Mouse (Mus musculus) CH12.LX (cell line): ENCODE measurements around the gene Cask. TPM values are rescaled to one million over a fixed set of nuclear protein-coding genes. Genes with fewer than 3 reads are reported as not detected.
A peak's percentile ranks its signal among the peaks of the same experiment; 100 is the strongest.

Experiments
- DNase-seq: peaks from one replicate; pipeline ENCODE4 v3.0.0-alpha.2; 2013; ENCODE audit errors: extremely low read depth
- H3K27ac ChIP-seq: 2 replicates; pipeline ENCODE4 v1.5.1; 2012; ENCODE audit warnings: low read depth, mild to moderate bottlenecking, control low read depth, moderate library complexity; ENCODE audit not compliant: insufficient read depth
- H3K27me3 ChIP-seq: replicated peaks from 2 replicates; pipeline ENCODE3; 2012; ENCODE audit warnings: inconsistent platforms
- H3K36me3 ChIP-seq, 2 experiments: replicated peaks in 1 of 2; 2 replicates each; pipeline versions ENCODE3 to v1.6.1; 2012; ENCODE audit warnings: inconsistent platforms in 1 of 2, low read length in 1 of 2, mild to moderate bottlenecking in 1 of 2, mixed read lengths in 1 of 2, moderate library complexity in 1 of 2; ENCODE audit not compliant: control insufficient read depth in 1 of 2, insufficient read depth in 1 of 2
- H3K4me1 ChIP-seq, 2 experiments: 2 replicates each; pipeline ENCODE4 v1.6.1; 2012; ENCODE audit warnings: inconsistent platforms in 1 of 2, moderate library complexity in 1 of 2; ENCODE audit not compliant: insufficient read depth in 2 of 2, control insufficient read depth in 1 of 2
- H3K4me2 ChIP-seq: 2 replicates; pipeline ENCODE4 v1.6.1; 2012; ENCODE audit warnings: low read depth, mild to moderate bottlenecking, control low read depth; ENCODE audit not compliant: poor library complexity, insufficient read depth, severe bottlenecking
- H3K4me3 ChIP-seq, 3 experiments: fragments of 150-350 bp in 1 of 3; sonication (generic) in 1 of 3; replicated peaks in 1 of 3; 2 replicates each; pipeline versions ENCODE3 to v1.5.1; 2011 to 2012; ENCODE audit warnings: low read depth in 2 of 3, low read length in 2 of 3, mild to moderate bottlenecking in 2 of 3, moderate library complexity in 2 of 3, control low read depth in 1 of 3, improper control_type of control experiment in 1 of 3, inconsistent platforms in 1 of 3, mixed read lengths in 1 of 3; ENCODE audit not compliant: poor library complexity in 1 of 3
- H3K79me2 ChIP-seq: replicated peaks from 2 replicates; pipeline ENCODE4 v1.6.1; 2012; ENCODE audit warnings: mild to moderate bottlenecking, moderate library complexity; ENCODE audit not compliant: control insufficient read depth, poor library complexity, insufficient read depth, severe bottlenecking; ENCODE audit errors: extremely low read depth
- H3K9ac ChIP-seq: 2 replicates; pipeline ENCODE4 v1.6.1; 2012; ENCODE audit warnings: low read depth, mild to moderate bottlenecking, control low read depth, moderate library complexity; ENCODE audit not compliant: insufficient read depth
- H3K9me3 ChIP-seq: replicated peaks from 2 replicates; pipeline ENCODE3; 2012; ENCODE audit warnings: low read length, inconsistent platforms, mixed read lengths
- BHLHE40 ChIP-seq: IDR thresholded peaks from 2 replicates; pipeline ENCODE4 v1.6.1; 2011; ENCODE audit warnings: mild to moderate bottlenecking, low read depth, low read length, improper control_type of control experiment
- CHD1 ChIP-seq: IDR thresholded peaks from 2 replicates; pipeline ENCODE4 v1.6.1; 2012; ENCODE audit warnings: low read depth, low read length, improper control_type of control experiment, inconsistent platforms
- E2F4 ChIP-seq: IDR thresholded peaks from 2 replicates; pipeline ENCODE4 v1.6.1; 2011; ENCODE audit warnings: low read depth, low read length, improper control_type of control experiment; ENCODE audit not compliant: insufficient replicate concordance
- ELF1 ChIP-seq: IDR thresholded peaks from 2 replicates; pipeline ENCODE4 v1.6.1; 2014; ENCODE audit warnings: low read depth, mild to moderate bottlenecking, inconsistent platforms, low read length, improper control_type of control experiment
- EP300 ChIP-seq: IDR thresholded peaks from 2 replicates; pipeline ENCODE4 v1.6.1; 2011; ENCODE audit warnings: low read length, improper control_type of control experiment
- ETS1 ChIP-seq: conservative IDR thresholded peaks from 2 replicates; pipeline ENCODE4 v1.6.1; 2012; ENCODE audit warnings: low read depth, mild to moderate bottlenecking, inconsistent platforms, low read length, improper control_type of control experiment, moderate library complexity
- GABPA ChIP-seq: IDR thresholded peaks from 2 replicates; pipeline ENCODE4 v1.6.1; 2012; ENCODE audit warnings: low read depth, low read length, improper control_type of control experiment, inconsistent platforms; ENCODE audit not compliant: insufficient replicate concordance
- IRF4 ChIP-seq: IDR thresholded peaks from 2 replicates; pipeline ENCODE4 v1.6.1; 2014; ENCODE audit warnings: low read depth, mild to moderate bottlenecking, inconsistent platforms, low read length, improper control_type of control experiment
- JUN ChIP-seq: IDR thresholded peaks from 2 replicates; pipeline ENCODE4 v1.6.1; 2011; ENCODE audit warnings: low read depth, mild to moderate bottlenecking, low read length, improper control_type of control experiment, moderate library complexity; ENCODE audit not compliant: insufficient read depth
- KAT2A ChIP-seq: IDR thresholded peaks from 2 replicates; pipeline ENCODE4 v1.6.1; 2012; ENCODE audit warnings: low read length, improper control_type of control experiment, inconsistent platforms; ENCODE audit not compliant: insufficient replicate concordance
- MAFK ChIP-seq: IDR thresholded peaks from 2 replicates; pipeline ENCODE4 v1.6.1; 2011; ENCODE audit warnings: low read length, improper control_type of control experiment; ENCODE audit not compliant: insufficient replicate concordance
- MAX ChIP-seq: IDR thresholded peaks from 2 replicates; pipeline ENCODE4 v1.6.1; 2011; ENCODE audit warnings: low read length, improper control_type of control experiment
- MAZ ChIP-seq: IDR thresholded peaks from 2 replicates; pipeline ENCODE4 v1.6.1; 2012; ENCODE audit warnings: low read depth, mild to moderate bottlenecking, inconsistent platforms, low read length, improper control_type of control experiment, moderate library complexity
- MEF2A ChIP-seq: IDR thresholded peaks from 2 replicates; pipeline ENCODE4 v1.6.1; 2014; ENCODE audit warnings: low read depth, mild to moderate bottlenecking, inconsistent platforms, low read length, improper control_type of control experiment, borderline replicate concordance
- MXI1 ChIP-seq: IDR thresholded peaks from 2 replicates; pipeline ENCODE4 v1.6.1; 2011; ENCODE audit warnings: mild to moderate bottlenecking, low read depth, low read length, improper control_type of control experiment
- NELFE ChIP-seq: IDR thresholded peaks from 2 replicates; pipeline ENCODE4 v1.6.1; 2011; ENCODE audit warnings: low read depth, low read length, improper control_type of control experiment
- NRF1 ChIP-seq: IDR thresholded peaks from 2 replicates; pipeline ENCODE4 v1.6.1; 2014; ENCODE audit warnings: low read depth, mild to moderate bottlenecking, inconsistent platforms, low read length, improper control_type of control experiment, moderate library complexity
- PAX5 ChIP-seq: IDR thresholded peaks from 2 replicates; pipeline ENCODE4 v1.6.1; 2012; ENCODE audit warnings: low read length, inconsistent platforms, mixed read lengths
- POLR2A ChIP-seq: IDR thresholded peaks from 2 replicates; pipeline ENCODE4 v1.6.1; 2011; ENCODE audit warnings: low read depth, mild to moderate bottlenecking, improper control_type of control experiment, low read length
- RAD21 ChIP-seq: IDR thresholded peaks from 2 replicates; pipeline ENCODE4 v1.6.1; 2011; ENCODE audit warnings: low read depth, mild to moderate bottlenecking, low read length, improper control_type of control experiment, moderate library complexity
- RCOR1 ChIP-seq: conservative IDR thresholded peaks from 2 replicates; pipeline ENCODE4 v1.6.1; 2012; ENCODE audit warnings: low read depth, mild to moderate bottlenecking, inconsistent platforms, low read length, improper control_type of control experiment
- SIN3A ChIP-seq: IDR thresholded peaks from 2 replicates; pipeline ENCODE4 v1.6.1; 2012; ENCODE audit warnings: low read length, improper control_type of control experiment, inconsistent platforms
- SMC3 ChIP-seq: IDR thresholded peaks from 2 replicates; pipeline ENCODE4 v1.6.1; 2011; ENCODE audit warnings: low read depth, low read length, improper control_type of control experiment
- TBP ChIP-seq: conservative IDR thresholded peaks from 2 replicates; pipeline ENCODE4 v1.6.1; 2011; ENCODE audit warnings: low read depth, low read length, improper control_type of control experiment
- TCF12 ChIP-seq: IDR thresholded peaks from 2 replicates; pipeline ENCODE4 v1.6.1; 2014; ENCODE audit warnings: low read depth, mild to moderate bottlenecking, inconsistent platforms, low read length, improper control_type of control experiment
- UBTF ChIP-seq: IDR thresholded peaks from 2 replicates; pipeline ENCODE4 v1.6.1; 2012; ENCODE audit warnings: low read depth, mild to moderate bottlenecking, inconsistent platforms, low read length, improper control_type of control experiment, moderate library complexity
- USF1 ChIP-seq: IDR thresholded peaks from 2 replicates; pipeline ENCODE4 v1.6.1; 2014; ENCODE audit warnings: low read depth, mild to moderate bottlenecking, inconsistent platforms, low read length, improper control_type of control experiment
- USF2 ChIP-seq: conservative IDR thresholded peaks from 2 replicates; pipeline ENCODE4 v1.6.1; 2011; ENCODE audit warnings: low read depth, low read length, improper control_type of control experiment
- ZKSCAN1 ChIP-seq: IDR thresholded peaks from 2 replicates; pipeline ENCODE4 v1.6.1; 2012; ENCODE audit warnings: low read depth, inconsistent platforms, low read length, improper control_type of control experiment, borderline replicate concordance
- ZMIZ1 ChIP-seq: IDR thresholded peaks from 2 replicates; pipeline ENCODE4 v1.6.1; 2012; ENCODE audit warnings: low read depth, mild to moderate bottlenecking, inconsistent platforms, low read length, improper control_type of control experiment
- ZNF384 ChIP-seq: IDR thresholded peaks from 2 replicates; pipeline ENCODE4 v1.6.1; 2012; ENCODE audit warnings: low read depth, low read length, improper control_type of control experiment, inconsistent platforms
- dilution Hi-C: fragments of 300-500 bp; cut with MboI; formaldehyde crosslinking; loops from 2 replicates; pipeline ENCODE4 v1.14.3; 2020; ENCODE audit warnings: low sequenced_read_pairs; ENCODE audit not compliant: extremely low pct_unique_long_range_greater_than_20kb, extremely low pct_ligation_motif_present
- in situ Hi-C: fragments of 300-500 bp; cut with MboI; formaldehyde crosslinking; loops from 3 replicates; pipeline ENCODE4 v1.14.3; 2019; ENCODE audit warnings: low sequenced_read_pairs, low pct_ligation_motif_present, low pct_unique_long_range_greater_than_20kb, mixed read lengths
- polyA plus RNA-seq: library from polyadenylated mRNA; unstranded; fragments of >175 nt; gene quantifications from 2 replicates; pipeline ENCODE4 v1.2.1, GENCODE M21; 2012; ENCODE audit warnings: low read depth; ENCODE audit not compliant: insufficient read length
- total RNA-seq, 2 experiments: library from RNA; depleted of rRNA; stranded (reverse); fragments of 300-350 nt in 1 of 2; fragments of >200 nt in 1 of 2; gene quantifications; 2 replicates each; pipeline ENCODE4 v1.2.3; 2012 to 2014

Cask gene
- total and polyA plus RNA-seq, 3 experiments = 0.40 to 5.0 (median 0.49) TPM

GRCm38 (mm10) chrX:13725573-13726403 lies 125.4 kb downstream of the Cask start:
- Histone ChIP-seq H3K9ac (no peak overlapping the region), H3K36me3 (no peaks in the 10 kb centered on the region), H3K79me2 (no peaks in the 10 kb centered on the region), H3K4me3 (no peak overlapping the region), H3K4me1 (no peaks in the 10 kb centered on the region), H3K27me3 (no peaks in the 10 kb centered on the region), H3K27ac (no peak overlapping the region), H3K4me2 (peak overlapping the region; percentile 36; the same call in 1 of the 2 replicates), H3K9me3 (no peaks in the 10 kb centered on the region)
- no peak for DNase-seq
- dilution Hi-C loops (no loop called here), in situ Hi-C loops (no loop called here)
- TF ChIP-seq RAD21 = no peak
- no peak for TF ChIP-seq NELFE
- no peak for TF ChIP-seq ELF1
- TF ChIP-seq USF2 = no peak
- no peak for TF ChIP-seq MAFK
- TF ChIP-seq MAZ = no peak
- peak; percentile 25; the same call in 1 of the 2 replicates for TF ChIP-seq IRF4
- TF ChIP-seq NRF1 = no peak
- TF ChIP-seq TBP = no peak

DNA sequence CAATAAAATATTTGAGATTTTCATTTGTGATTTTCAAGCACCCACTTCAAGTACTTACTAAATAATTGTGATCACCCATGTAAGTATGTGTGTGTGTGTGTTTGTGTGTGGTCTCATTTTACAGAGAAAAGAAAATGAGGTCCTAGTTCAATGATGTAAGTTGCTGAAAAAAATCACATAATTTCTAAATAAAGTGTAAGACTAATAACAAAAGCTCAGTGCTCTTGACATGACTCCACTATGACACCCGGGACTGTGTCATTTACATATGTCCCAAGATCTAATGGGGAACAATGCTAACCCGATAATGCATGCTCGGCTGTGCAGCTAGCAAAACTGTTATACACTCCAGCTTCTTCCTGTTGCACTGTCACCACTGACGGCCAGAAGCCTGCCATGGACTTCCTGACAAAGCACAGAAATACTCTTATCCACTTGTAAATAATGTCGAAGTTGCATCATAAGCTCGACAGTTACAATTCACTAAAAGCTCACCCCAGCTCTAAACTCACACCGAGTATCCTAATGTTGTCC lies 130.8 kb downstream of the Cask start:
- Histone ChIP-seq H3K27ac (no peak overlapping the region), H3K4me3 (no peak overlapping the region), H3K4me2 (no peak overlapping the region), H3K9ac (no peak overlapping the region), H3K9me3 (no peaks in the 10 kb centered on the region), H3K36me3 (no peaks in the 10 kb centered on the region), H3K4me1 (peaks cover 2 to 5% of the 10 kb centered on the region in 2 experiments; a peak in 2 of 4 replicates), H3K79me2 (no peaks in the 10 kb centered on the region), H3K27me3 (no peaks in the 10 kb centered on the region)
- dilution Hi-C loops = no loop called here
- DNase-seq = peak; percentile 52
- in situ Hi-C loops = no loop called here
- peak; percentile 71; the same call in 1 of the 2 replicates for TF ChIP-seq EP300
- no peak for TF ChIP-seq NRF1
- no peak for TF ChIP-seq ZNF384
- no peak for TF ChIP-seq GABPA
- peak; percentile 49 for TF ChIP-seq ETS1
- no peak for TF ChIP-seq CHD1
- TF ChIP-seq ZKSCAN1 = no peak
- TF ChIP-seq USF1 = no peak
- TF ChIP-seq KAT2A = no peak
- no peak for TF ChIP-seq SMC3
- TF ChIP-seq RCOR1 = no peak
- TF ChIP-seq UBTF = no peak
- TF ChIP-seq PAX5 = no peak
- no peak for TF ChIP-seq MXI1
- no peak for TF ChIP-seq TCF12
- TF ChIP-seq BHLHE40 = peak; percentile 40; the same call in 1 of the 2 replicates
- TF ChIP-seq MAX = no peak
- no peak for TF ChIP-seq ELF1
- TF ChIP-seq JUN = peak; percentile 68
- no peak for TF ChIP-seq ZMIZ1
- no peak for TF ChIP-seq MAZ
- no peak for TF ChIP-seq SIN3A
- TF ChIP-seq POLR2A = no peak
- peak; percentile 90 for TF ChIP-seq MEF2A
- no peak for TF ChIP-seq E2F4
